Mouse (Mus musculus): Measurements from ENCODE around the gene Fam122a.

- TF ChIP-seq POLR2A (IDR thresholded peaks at IDR 0.05; ENCODE audit: extremely low read depth, insufficient read depth, low read length) (no peak), CTCF (IDR thresholded peaks at IDR 0.05; ENCODE audit: extremely low read depth, insufficient read depth, low read length) (no peak)
Observed at GRCm38 (mm10) chr19:24431381-24431780, 45.8 kb downstream of the Fam122a start.
